Mouse (Mus musculus): ENCODE data around the gene Nek2.

Nek2 gene

DNA sequence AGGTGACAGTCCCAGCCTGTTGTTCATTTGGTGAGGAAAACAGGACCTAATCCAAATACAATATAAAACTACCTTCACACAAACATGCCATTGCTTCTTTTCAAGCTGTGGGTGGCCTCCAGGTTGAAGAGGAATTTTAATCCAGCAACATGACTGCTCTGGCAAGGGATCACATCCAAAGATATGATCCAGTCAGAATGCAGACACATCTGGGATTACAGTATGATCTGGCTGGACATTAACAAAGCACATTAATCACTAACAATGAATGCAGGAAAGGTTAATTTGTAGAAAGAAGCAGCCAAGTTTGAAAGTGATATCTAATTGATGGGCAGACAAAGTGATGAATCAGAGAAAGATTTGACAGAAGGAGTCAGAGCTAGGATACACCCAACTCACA, 36.9 kb downstream of the Nek2 start:
- DNase-seq (ENCODE audit: low spot score in 2 of 2) = no peak

DNA sequence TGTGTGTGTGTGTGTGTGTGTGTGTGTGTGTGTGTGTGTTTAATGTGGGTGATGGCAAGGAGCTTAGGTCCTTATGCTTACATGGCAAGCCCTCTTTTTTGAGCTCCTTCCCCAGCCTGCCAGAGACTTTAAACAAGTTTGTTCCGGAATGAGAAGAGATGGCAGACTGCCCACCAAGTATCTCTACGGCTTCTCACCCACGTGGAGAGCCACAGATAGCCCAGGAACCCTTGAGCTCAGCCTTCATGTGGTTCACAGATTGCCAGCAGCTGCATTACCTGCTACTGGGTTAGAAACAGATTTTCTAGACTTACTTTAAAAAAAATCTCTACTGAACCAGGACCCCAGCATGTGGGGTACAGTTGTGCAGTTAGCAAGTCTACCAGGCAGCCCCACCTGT, 38.6 kb downstream of the Nek2 start:
- DNase-seq (ENCODE audit: low spot score in 2 of 2) = no peak

- DNase-seq (ENCODE audit: low spot score in 2 of 2) = no peak
Observed at GRCm38 (mm10) chr1:191861247-191861646, 40.0 kb downstream of the Nek2 start.

- no peak for DNase-seq (ENCODE audit: low spot score in 2 of 2)
Observed at GRCm38 (mm10) chr1:191863833-191864550, 42.7 kb downstream of the Nek2 start.

- DNase-seq (ENCODE audit: low spot score in 2 of 2) = no peak
Observed at GRCm38 (mm10) chr1:191864551-191865027, 43.3 kb downstream of the Nek2 start.

DNA sequence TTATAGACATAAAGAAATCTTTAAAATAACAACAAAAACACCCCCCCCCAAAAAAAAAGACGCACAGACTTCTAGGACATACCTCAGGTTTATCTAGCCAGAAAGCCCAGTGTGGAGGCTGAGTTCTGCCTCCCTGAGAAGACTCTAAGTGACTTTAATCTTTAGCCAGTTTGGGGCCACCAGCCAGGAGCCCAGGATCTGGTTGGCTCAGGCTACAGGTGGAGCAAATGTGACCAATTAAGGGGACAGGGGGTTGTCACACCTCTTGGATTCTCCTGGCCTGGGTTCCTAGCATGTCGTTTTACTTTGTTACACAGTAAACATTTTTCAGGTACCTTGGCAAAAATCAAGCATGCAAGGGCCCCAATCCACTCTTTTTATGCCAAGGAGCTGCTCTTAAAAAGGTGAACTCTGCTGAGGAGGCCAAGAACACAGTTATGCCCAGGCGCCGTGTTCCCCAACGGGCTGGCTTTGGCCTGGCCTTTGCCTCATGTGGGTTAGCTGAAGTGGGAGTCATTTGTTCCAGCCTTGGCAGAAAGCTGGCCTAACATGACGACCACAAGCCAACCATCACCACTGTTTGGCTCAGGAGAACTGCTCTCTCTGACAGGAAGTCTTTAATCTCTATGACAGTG, 50.9 kb downstream of the Nek2 start:
- DNase-seq (ENCODE audit: low spot score in 2 of 2) = no peak

- DNase-seq (ENCODE audit: low spot score in 2 of 2) = no peak
Observed at GRCm38 (mm10) chr1:191875006-191875405, 53.8 kb downstream of the Nek2 start.

DNA sequence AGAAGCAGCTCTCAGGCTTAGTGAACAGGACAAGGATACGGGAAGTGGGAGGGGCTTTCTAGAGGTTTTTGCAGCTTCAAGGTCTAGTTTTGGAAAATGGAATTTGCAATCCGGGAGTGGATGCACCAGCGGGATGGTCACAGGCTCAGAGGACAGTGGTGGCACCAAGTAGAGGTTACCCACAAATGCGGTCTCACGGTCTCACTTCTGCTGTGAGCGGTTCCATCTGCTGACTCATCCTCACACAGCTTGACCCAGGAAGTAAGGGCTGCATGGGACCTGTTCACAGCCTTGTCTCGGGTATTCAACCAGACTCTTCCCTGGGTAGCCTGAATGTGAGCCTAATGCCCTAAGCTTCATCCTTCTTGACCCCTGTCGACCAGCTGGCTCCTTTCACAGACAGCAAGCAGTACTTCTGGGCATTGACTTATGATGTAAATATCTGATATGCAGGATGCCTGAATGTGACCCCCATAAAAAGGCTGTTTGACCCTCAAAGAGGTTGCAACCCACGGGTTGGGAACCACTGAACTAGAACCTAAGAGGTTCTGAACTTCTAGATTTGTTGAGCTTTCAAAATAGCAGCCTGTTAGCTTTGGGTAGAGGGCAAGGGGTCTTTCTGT, 54.5 kb downstream of the Nek2 start:
- DNase-seq (ENCODE audit: low spot score in 2 of 2) = no peak

DNA sequence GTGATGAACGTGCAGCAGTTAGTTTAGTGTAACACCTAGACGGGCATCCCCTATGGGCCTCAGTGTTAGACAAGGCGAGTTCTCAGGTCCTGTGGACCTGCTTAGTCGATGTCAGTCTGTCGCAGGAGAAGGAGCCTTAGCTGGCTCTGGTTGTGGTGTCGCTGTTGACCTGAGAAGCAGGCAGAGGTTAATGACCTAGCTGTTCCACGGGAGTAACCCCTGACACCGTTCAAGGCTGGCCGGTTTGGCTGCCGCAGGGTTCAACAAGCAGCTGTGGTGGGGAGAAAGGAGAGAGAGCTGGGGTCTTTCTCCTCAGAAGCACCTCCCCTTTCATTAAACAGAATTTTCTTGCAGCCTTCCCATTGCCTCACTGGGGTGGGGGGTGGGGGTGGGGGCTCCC, 56.4 kb downstream of the Nek2 start:
- no peak for DNase-seq (ENCODE audit: low spot score in 2 of 2)

DNA sequence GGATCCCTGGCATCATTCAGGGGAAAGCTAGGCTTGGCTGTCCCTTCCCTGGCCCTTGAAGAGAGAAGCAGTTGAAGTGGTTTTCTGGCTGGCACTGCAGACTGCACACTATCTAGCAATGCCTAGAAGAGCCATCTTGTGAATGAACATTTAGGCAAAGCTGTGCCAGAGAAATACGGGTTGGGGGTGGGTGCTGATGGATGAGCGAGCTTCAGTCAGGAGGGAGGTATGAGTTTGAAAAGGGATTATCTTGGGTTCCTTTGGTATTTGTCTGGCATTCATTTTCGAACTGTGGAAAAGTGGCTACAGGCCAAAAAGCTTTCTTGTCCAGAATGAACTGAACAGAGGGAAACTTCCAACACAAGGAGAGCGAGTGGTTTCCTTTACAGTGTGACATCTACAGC, 57.3 kb downstream of the Nek2 start:
- no peak for DNase-seq (ENCODE audit: low spot score in 2 of 2)

DNA sequence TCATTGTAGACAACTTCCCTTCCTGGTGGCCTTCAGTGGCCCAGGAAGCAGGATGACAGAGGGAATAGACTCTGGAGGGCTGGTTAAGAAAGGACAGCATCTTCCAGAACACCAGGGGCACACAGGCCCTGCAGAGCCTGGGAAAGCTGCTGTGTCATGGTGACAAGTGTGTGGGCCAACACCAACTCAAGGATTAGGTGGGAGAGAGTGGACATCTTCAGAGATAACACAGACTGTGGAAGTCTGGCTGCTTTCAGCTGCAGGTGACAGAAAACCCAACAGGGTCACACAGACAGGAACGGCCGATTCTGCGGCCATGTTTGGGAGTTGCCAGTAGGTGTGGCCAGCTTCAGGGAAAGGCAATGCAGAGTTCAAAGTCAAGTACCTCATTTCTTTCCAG, 59.0 kb downstream of the Nek2 start:
- DNase-seq (ENCODE audit: low spot score in 2 of 2) = no peak

DNA sequence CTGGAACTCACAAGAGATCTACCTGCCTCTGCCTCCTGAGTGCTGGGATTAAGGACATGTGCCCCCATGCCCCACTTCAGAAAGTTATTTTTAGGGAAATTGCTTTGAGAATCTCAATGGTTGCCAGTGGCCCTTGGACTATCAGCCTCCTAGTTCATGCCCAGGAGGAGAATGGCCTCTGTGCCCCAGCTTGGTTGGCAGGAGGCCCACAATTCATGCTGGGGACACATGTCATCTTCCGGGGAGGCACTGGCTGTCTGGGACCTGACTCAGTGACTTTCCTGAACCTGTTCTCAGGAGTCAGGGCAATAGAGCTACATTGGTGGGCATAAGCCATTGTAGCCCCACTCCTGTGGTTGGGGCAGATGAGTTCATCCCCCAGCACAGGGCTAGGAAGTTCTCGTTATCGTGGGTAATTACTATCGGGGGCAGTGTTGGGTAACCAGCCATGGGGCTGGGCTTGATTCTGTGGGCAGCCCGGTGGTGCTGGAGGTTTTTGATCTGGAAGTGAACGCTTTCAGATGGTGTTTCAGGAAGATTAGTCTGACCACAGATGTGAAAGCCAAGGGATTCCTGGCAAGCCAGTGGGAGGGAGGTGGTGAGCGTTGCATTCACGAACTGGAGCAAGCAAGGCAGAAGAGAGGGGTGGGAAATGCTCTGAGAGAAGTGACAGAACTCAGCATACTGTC, 59.8 kb downstream of the Nek2 start:
- DNase-seq (ENCODE audit: low spot score in 2 of 2) = no peak

DNA sequence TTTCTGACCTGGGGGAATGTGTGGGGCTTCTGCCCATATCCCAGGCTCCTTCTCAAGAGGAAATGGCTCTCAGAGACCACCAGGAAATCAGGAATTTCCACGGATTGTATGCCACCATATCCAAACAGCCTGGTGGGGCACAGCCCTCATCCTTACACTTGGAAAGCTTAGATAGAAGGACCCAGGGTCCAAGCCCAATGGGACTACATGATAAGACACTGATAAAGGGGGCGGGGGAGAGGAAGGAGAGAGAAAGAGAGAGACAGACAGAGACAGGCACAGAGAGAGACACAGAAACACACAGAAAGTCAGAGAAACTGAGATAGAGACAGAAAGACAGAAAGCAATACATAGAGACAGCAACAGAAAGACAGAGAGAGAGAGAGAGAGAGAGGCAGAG, 60.4 kb downstream of the Nek2 start:
- DNase-seq (ENCODE audit: low spot score in 2 of 2) = no peak

All from spleen, postnatal 14 days (tissue).